Mouse (Mus musculus) C3H10T1/2 (cell line): ENCODE measurements around the gene Atcay. TPM values are rescaled to one million over a fixed set of nuclear protein-coding genes. Genes with fewer than 3 reads are reported as not detected.

Experiments used
- polyA plus RNA-seq, 2 experiments: library from polyadenylated mRNA; unstranded; fragments of >200 nt; fragmentation: generic; extraction: Trizol; gene quantifications; one replicate each; pipeline ENCODE4 v1.2.1; 2012; ENCODE audit warnings: missing spikeins in 2 of 2

Atcay gene
- under 1 TPM in 1 of 2 experiments, not detected in 1; 0.01 TPM for polyA plus RNA-seq

DNA sequence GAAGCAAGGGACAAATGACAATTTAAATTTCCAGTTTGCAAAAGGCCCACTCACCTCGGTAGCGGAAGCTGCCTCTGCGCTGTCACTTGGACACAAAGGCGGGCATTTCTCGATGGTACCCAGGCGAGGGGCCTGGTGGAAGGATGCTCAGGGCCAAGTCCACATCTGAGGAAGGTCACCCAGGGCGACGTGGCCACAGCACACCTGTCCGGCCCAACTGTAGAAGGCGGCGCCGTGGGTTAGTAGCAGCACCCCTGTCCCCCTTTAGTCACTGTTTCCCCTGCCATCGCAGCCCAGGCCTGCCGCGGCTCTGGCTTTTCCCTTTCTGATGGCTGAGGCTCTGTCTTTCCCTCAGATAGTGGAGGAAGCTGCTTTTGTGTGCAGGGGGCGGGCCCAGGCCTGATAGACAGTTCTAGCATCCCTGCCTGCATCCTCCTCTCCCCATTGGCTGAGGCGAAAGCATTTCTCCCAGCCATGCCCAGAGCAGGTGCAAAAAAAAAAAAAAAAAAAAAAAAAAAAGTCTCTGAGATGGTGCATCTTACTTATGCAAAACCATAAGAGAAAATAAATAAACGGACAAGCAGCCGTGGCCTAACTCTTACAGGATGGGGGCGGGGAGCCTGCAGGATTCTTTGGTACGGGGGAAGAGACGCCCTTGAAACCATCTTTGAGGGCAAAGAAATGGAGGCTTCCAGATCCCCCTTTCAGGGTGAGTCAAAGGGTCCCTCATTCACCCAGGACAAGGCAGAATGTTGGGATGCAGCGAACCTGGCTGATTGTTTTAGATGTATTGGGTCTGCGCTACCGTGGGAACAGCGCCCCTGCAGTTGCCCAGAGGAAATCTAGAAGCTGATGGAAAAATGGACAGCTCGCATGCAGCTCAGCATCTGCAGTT is at the start of gene Atcay:
TSS of gene Atcay (minus strand) at position 396 of the 895 bp plus-strand sequence.

DNA sequence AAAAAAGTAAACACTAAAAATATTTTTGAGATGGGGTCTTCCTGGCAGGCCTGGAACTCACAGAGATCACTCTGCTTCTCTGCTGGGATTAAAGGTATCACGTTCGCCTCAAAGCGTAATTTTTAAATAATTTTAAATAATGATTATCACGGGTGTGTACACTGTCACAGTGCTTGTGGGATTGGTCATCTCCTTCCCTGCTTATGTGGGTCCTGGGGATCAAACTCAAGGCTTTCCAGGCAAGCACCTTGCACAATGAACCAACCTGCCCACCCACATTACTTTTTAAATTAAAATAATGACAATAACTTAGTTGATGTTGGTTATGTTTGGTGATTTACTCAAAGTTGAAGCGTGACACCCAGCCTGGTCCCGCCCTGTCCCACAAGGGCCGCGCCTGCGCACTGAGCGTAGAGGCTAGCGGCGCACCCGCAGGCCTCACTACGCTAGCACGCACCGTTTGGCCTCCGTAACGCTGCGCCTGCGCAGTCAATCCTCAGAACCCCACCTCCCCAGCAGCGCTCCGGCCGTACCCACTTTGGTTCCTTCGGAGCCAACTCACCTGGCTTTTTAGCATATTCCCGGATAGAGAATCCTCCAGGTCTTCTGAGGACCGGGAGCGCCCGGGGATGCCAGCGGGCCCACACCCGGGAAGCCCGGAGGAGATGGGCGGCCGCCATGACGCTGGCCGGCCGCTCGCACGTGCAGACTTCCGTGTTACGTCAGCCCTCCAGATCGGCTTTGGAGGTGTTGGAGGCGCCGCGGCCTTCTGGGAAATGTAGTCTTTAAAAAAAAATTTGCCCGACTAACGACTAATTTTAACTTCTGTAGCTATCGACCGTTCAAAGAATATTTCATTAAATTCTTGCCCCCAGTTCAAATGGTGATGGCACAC is 35.8 kb upstream of the Atcay start, which contains the start of the genes Mrpl54 and Apba3:
TSS of gene Mrpl54 (minus strand) at position 724 of the 895 bp plus-strand sequence.
TSS of gene Apba3 (plus strand) at position 750 of the 895 bp plus-strand sequence.

GRCm38 (mm10) chr10:81252424-81253419 is 22.1 kb upstream of the Atcay start, which contains the start of gene Matk:
TSS of gene Matk (plus strand) at chr10:81252935.

GRCm38 (mm10) chr10:81232580-81233225 is 2.1 kb upstream of the Atcay start, which contains the start of gene Zfr2:
TSS of gene Zfr2 (plus strand) at chr10:81233155.

GRCm38 (mm10) chr10:81201807-81202758 is 28.6 kb downstream of the Atcay start, which contains the start of gene Nmrk2:
TSS of gene Nmrk2 (minus strand) at chr10:81202051.

GRCm38 (mm10) chr10:81183805-81184204 is 46.8 kb downstream of the Atcay start, which contains the start of gene 4930442H23Rik:
TSS of gene 4930442H23Rik (minus strand) at chr10:81183849.

DNA sequence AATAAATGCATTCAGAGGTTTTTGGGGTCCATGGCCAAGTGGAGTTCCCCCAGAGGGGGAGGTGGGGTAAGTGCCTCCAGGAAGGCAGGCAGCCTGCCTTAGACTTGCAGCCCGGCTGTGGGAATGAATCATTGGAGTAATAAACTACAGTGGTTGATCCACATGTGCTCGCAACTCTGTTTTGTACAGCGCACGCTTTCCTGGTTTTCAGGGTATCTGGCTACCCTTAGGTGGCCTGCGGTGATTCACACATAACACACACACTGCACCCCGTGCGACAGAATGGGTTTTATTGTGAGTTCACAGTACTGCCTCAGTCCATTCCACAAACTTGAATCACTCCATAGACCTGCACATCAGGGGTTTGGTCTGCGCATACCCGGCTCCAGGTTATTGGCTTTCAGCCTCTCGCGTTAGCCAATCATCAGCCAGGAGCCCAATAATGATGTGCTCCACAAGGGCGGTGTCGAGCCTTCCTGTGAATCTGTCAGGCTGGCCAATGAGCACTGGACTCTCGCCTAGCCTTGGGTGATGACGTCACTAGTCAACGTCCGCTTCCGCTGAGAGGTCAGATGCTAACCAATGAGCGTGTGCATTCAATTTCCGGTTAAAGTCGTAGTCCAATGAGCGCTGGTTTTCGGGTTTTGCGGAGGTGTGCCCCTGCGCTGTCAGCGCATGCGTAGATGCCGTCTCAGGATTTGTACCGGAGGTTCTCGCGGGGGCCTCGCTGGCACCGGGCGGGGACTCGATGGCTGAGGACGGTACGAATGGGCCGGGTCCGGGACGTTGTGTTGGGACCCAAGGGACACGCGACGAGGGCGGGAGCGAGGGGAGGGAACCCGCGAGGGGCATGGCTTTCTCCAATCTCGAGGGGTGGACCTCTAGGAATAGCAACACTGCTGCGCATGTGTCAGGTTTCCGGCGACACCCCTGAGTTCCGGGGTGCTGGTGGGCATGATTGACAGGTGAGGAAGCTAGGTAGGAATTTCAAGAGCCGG is 48.0 kb downstream of the Atcay start, which contains the start of gene Dapk3:
TSS of gene Dapk3 (plus strand) at position 670 of the 998 bp plus-strand sequence.

DNA sequence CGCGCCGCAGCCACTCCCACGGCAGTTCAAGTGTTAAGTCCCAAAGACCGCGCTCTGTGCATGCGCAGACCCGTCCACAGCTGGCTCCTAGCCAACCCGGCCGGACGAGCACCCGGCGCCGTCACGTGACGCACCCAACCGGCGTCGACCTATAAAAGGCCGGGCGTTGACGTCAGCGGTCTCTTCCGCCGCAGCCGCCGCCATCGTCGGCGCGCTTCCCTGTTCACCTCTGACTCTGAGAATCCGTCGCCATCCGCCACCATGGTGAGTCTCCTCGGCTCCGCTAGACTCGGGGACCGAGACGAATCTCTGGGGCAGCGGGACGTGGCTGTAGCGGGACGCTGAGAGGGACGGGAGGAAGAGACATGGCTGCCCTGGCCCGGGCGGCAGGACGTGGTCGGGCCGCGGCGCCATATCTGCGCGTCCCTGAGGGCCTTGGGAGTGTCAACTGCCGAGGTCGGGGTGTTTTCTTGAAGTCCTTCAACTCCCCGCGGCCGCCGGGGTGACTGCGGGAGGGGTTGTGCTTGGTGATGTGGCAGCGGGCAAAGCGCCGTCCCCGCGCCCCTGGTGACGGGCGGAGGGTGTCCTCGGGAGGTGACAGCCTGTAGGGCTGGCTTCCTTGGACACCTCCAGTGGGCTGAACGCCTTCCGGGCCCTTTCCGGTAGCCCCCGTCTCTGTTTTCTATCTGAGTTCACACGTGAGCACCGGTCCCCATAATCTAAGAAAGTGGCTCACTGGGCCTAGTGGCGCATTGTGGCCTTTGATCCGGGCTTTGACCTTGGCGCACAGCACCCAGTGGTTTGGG is 54.0 kb downstream of the Atcay start, which contains the start of gene Eef2:
TSS of gene Eef2 (plus strand) at position 166 of the 806 bp plus-strand sequence.

GRCm38 (mm10) chr10:81167200-81168086 is 63.2 kb downstream of the Atcay start, which contains the start of gene Pias4:
TSS of gene Pias4 (minus strand) at chr10:81167923.

Other genes starting within 250 kb of the Atcay start
- gene Gng7, start 215.9 kb downstream of the Atcay start, polyA plus RNA-seq, result 10 to 100 TPM in 1 of 2 experiments, 1 to 10 TPM in 1; 1.2 to 11.2 TPM
- gene Diras1, start 205.2 kb downstream of the Atcay start, polyA plus RNA-seq, result under 1 TPM; 0.06 to 0.14 TPM
- gene Slc39a3, start 193.4 kb downstream of the Atcay start, polyA plus RNA-seq, result 10 to 100 TPM; 12.6 to 36.2 TPM
- 100 to 1,000 TPM; 167 to 227 TPM for gene Sgta, start 170.7 kb downstream of the Atcay start, polyA plus RNA-seq
- 100 to 1,000 TPM in 1 of 2 experiments, 10 to 100 TPM in 1; 46.9 to 101 TPM for gene Thop1, start 160.8 kb downstream of the Atcay start, polyA plus RNA-seq
- gene Creb3l3, start 132.0 kb downstream of the Atcay start, polyA plus RNA-seq, result under 1 TPM; 0.02 to 0.45 TPM
- 100 to 1,000 TPM; 207 to 359 TPM for gene Map2k2, start 124.9 kb downstream of the Atcay start, polyA plus RNA-seq
- gene Zbtb7a, start 95.6 kb downstream of the Atcay start, polyA plus RNA-seq, result 10 to 100 TPM in 1 of 2 experiments, 1 to 10 TPM in 1; 6.5 to 24.7 TPM
- gene Pias4, start 62.9 kb downstream of the Atcay start, polyA plus RNA-seq, result 10 to 100 TPM; 36.0 to 48.5 TPM
- gene Eef2, start 54.2 kb downstream of the Atcay start, polyA plus RNA-seq, result 1,000 to 10,000 TPM; 3,430 to 4,023 TPM
- 100 to 1,000 TPM in 1 of 2 experiments, 10 to 100 TPM in 1; 98.3 to 105 TPM for gene Dapk3, start 47.8 kb downstream of the Atcay start, polyA plus RNA-seq
- under 1 TPM; 0.11 to 0.15 TPM for gene 4930442H23Rik, start 47.0 kb downstream of the Atcay start, polyA plus RNA-seq
- under 1 TPM in 1 of 2 experiments, not detected in 1; 0.02 TPM for gene Nmrk2, start 28.8 kb downstream of the Atcay start, polyA plus RNA-seq
- 10 to 100 TPM in 1 of 2 experiments, under 1 TPM in 1; 0.32 to 18.3 TPM for gene Zfr2, start 2.3 kb upstream of the Atcay start, polyA plus RNA-seq
- 1 to 10 TPM in 1 of 2 experiments, under 1 TPM in 1; 0.69 to 1.9 TPM for gene Matk, start 22.1 kb upstream of the Atcay start, polyA plus RNA-seq
- 100 to 1,000 TPM; 242 to 665 TPM for gene Mrpl54, start 36.1 kb upstream of the Atcay start, polyA plus RNA-seq
- gene Apba3, start 36.1 kb upstream of the Atcay start, polyA plus RNA-seq, result 100 to 1,000 TPM; 128 to 134 TPM
- gene Tjp3, start 60.7 kb upstream of the Atcay start, polyA plus RNA-seq, result under 1 TPM in 1 of 2 experiments, not detected in 1; 0.02 TPM
- gene Pip5k1c, start 62.1 kb upstream of the Atcay start, polyA plus RNA-seq, result 10 to 100 TPM; 23.9 to 61.5 TPM
- gene Cactin, start 90.3 kb upstream of the Atcay start, polyA plus RNA-seq, result 10 to 100 TPM; 27.2 to 37.4 TPM
- 1 to 10 TPM in 1 of 2 experiments, under 1 TPM in 1; 0.02 to 2.0 TPM for gene Tbxa2r, start 97.9 kb upstream of the Atcay start, polyA plus RNA-seq
- gene Gipc3, start 112.4 kb upstream of the Atcay start, polyA plus RNA-seq, result 1 to 10 TPM in 1 of 2 experiments, under 1 TPM in 1; 0.42 to 1.2 TPM
- 100 to 1,000 TPM; 102 to 104 TPM for gene Hmg20b, start 119.6 kb upstream of the Atcay start, polyA plus RNA-seq
- gene Mfsd12, start 126.7 kb upstream of the Atcay start, polyA plus RNA-seq, result 10 to 100 TPM in 1 of 2 experiments, 1 to 10 TPM in 1; 4.0 to 13.8 TPM
- 1 to 10 TPM in 1 of 2 experiments, under 1 TPM in 1; 0.27 to 2.1 TPM for gene 4930404N11Rik, start 135.0 kb upstream of the Atcay start, polyA plus RNA-seq
- gene Fzr1, start 147.7 kb upstream of the Atcay start, polyA plus RNA-seq, result 10 to 100 TPM; 57.6 to 80.9 TPM
- 100 to 1,000 TPM in 1 of 2 experiments, 10 to 100 TPM in 1; 82.6 to 184 TPM for gene Dohh, start 153.6 kb upstream of the Atcay start, polyA plus RNA-seq
- 1 to 10 TPM in 1 of 2 experiments, under 1 TPM in 1; 0.55 to 3.2 TPM for gene Gm48551, start 153.6 kb upstream of the Atcay start, polyA plus RNA-seq
- 1 to 10 TPM in 1 of 2 experiments, not detected in 1; 1.8 TPM for gene Gm48552, start 158.2 kb upstream of the Atcay start, polyA plus RNA-seq
- gene Smim24, start 162.2 kb upstream of the Atcay start, polyA plus RNA-seq, result 1 to 10 TPM in 1 of 2 experiments, under 1 TPM in 1; 0.94 to 1.3 TPM
- gene Nfic, start 224.8 kb upstream of the Atcay start, polyA plus RNA-seq, result 100 to 1,000 TPM; 130 to 180 TPM